Mouse (Mus musculus): ENCODE results near the gene Fgfr2.

- TF ChIP-seq POLR2A (IDR thresholded peaks at IDR 0.05; ENCODE audit: low read depth, low read length) (no peak), CTCF (IDR thresholded peaks at IDR 0.05; ENCODE audit: borderline replicate concordance, insufficient read depth, low read length) (no peak)
Measured at GRCm38 (mm10) chr7:130935421-130935792, 2187.7 kb downstream of the Fgfr2 start.
